Mouse (Mus musculus) T-helper 1 cell (primary cell): Measurements from ENCODE around the gene Tmc7.

Experiments used
- in situ Hi-C: fragments of 300-600 bp; cut with MboI, MseI; formaldehyde crosslinking; loops from one replicate; pipeline ENCODE4 v1.15.1; 2025; ENCODE audit warnings: high pct_unique_total_duplicates

The Tmc7 gene

DNA sequence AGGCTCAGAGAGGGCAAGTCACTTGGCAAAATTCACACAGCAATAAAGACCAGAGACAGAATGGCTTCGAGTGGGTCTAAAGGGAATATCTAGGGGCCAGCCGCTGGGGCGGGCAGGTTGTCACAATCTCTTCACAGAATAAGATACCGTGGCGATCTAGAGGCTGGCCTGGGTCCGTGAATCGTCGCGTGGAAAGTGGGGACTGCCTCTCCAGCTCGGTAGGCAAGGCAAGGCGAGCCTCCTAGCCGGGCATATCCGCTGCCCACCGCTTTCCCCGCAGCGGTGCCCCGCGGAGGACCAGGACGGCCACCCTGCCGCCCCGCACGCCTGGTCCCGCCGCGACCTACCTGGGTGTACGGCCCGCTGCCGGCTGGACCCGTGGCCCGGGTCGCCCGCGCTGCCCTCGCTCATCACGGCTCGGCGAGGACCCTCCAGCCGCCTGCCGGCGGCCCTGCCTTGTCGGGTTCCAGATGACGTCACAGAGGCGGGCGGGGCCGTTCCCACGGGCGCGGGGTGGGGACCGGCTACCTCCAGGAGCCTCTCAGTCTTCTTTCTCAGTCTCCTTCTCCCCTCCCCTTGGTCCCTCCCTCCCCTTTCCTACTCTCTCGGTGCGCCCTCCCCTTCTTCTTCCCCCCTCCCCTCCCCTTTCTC is at the start of gene Tmc7:
TSS of gene Tmc7 (minus strand) at position 480 of the 651 bp plus-strand sequence.
- in situ Hi-C loops, result no loop called here

DNA sequence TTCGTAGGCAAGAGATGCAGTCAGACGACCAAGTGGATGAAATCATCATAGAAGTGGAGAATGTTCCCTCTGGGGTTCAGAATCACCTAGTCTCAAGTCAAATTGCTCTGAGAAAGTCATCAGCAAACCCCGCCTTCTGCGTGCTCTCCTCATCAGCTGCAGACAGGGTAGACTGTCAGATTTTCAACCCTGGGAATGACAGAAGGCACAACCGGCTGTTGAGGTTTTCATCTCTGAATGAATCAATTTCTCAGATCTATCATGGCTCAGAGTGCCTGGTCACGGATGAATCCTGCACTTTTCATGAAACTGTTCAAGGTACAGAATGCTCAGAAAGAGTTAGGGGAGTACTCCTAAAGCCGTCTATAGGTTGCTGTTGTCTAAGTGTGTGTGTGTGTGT is 49.4 kb upstream of the Tmc7 start:
- in situ Hi-C loops, result no loop called here

- in situ Hi-C loops, result no loop called here
These were observed 48.6 kb upstream of the Tmc7 start for GRCm38 (mm10) chr7:118633094-118633493.

DNA sequence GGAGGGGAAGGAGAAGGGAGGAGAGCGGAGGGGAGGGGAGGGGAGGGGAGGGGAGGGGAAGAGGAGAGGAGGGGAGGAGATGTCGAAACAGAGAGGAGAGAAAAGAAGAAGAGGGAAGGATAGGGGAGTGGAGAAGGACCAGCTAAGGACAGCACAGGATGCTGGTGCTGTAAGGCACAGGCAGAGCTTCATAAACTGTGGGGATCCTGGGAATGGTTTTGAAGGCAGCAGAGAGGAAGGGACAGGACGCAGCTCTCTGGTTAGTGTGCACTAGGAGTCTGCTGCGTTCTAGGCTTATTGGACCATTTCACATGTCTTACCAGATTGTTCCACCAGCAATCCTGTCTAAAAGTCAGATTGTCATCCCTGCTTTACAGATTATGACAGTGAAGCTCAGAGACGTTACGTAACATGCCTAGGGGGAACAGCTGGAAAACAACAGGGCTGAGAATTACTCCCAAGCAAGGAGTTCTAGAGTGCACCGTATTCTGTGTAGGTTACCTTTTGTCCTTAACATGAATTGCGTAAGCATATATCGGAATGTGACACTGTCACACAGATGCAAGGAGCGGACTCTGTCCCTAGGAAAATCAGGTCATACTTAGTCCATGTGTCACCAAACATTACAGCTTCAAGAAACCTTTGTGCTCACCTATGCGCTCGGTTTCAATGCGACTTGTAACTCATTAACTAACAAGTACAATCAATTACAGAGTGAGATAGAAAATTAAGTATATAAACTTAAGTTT is 43.2 kb upstream of the Tmc7 start:
- in situ Hi-C loops, result no loop called here

DNA sequence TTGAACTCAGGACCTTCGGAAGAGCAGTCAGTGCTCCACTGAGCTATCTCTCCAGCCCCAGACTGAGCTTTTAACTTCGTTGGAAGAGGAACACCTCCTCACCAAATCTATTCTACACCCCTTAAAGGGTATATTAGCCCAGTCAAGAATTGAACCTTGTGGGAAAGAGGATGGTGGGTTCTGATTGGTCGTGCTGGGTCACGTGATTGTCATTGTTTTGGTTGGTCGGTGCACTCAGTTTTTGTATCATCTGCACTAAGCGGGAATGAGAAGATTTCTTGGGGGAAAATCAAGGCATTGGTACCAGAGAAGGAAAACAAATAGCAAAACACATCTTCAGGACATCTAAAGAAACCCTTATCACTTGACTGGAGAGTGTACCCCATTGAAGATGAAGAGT is 36.6 kb upstream of the Tmc7 start:
- in situ Hi-C loops, result no loop called here

- in situ Hi-C loops, result no loop called here
These were observed 35.8 kb upstream of the Tmc7 start for GRCm38 (mm10) chr7:118620243-118620906.

DNA sequence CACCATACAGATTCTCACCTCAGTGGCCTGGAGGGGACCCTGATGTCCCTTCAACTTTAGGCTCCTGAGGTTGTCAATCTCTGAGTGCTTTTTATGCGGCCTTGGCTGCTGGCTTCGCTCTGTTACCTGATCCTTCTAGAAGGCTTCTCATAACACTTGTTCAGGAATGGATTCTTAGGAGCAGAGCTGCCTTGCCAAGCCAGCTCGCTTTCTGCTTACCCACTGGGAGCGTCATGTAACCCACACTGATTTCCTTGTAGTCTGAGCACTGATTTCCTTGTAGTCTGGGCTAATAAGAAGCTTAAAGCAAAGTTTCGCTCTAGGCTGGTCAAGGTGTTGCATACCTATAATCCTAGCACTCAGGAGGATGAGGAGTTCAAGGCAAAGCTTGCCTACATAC is 33.6 kb upstream of the Tmc7 start:
- in situ Hi-C loops, result no loop called here

DNA sequence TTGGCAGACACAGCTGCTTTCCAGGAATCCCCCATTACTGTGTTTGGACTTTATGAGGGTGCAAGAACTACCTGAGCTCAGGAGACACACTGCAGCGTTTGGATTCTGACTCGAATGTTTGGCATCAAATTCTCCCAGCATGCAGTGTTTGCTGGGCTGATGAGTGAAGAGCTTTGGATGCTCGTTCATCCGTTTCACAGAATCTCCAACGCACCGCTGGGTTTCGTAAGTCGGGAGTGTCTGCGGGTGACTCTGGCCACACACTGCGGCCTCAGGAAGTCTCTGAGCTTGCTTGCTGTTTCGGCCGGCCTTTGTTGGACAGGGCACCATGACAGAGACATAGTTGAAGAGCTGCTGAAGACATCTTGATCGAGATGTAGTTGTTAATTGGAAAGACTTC is 29.5 kb upstream of the Tmc7 start:
- in situ Hi-C loops, result no loop called here

DNA sequence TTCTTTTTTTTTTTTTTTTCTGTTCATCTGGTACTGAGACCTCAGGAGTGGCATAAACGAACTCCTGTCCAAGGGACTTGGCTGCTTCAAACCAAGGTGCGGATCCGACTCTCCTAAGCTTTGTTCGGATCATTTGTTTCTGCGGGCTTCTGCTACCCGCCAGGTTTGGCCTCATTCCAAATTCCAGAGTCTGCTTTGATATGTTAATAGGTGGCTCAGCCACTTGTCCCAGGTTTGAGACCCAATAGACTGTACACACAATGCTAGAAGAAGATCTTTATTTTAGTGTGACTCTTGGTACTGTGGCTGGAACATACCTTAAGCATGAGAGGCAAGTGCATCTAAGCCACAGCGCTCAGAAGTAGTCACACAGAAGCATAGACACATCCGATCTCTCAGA is 27.4 kb upstream of the Tmc7 start:
- in situ Hi-C loops, result no loop called here

DNA sequence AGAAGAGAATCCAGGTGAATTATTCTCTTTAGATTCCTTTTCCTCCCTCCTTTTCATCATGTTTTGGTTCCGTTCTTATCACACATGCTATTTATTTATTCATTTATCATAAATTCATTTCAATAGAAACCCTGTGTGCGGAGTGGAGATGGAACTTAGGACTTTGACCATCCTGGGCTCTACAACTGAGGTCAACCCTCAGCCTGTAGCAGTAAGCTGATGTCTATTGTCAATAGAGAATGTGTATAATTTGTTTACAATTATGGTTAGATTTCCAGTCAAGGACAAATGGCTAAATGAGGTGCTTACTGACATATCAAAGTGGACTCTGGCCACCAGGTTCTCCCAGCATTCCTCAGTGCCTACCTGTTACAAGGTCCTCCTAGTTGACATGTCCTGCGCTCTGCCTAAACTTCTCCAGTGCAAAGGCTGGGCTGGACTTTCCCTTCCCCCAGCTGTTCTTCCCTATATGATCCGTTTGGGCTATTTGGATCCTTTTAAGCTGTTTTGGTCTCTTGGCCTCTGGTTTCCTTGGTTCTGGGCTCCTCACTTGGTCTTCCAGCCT is 26.7 kb upstream of the Tmc7 start:
- in situ Hi-C loops, result no loop called here

DNA sequence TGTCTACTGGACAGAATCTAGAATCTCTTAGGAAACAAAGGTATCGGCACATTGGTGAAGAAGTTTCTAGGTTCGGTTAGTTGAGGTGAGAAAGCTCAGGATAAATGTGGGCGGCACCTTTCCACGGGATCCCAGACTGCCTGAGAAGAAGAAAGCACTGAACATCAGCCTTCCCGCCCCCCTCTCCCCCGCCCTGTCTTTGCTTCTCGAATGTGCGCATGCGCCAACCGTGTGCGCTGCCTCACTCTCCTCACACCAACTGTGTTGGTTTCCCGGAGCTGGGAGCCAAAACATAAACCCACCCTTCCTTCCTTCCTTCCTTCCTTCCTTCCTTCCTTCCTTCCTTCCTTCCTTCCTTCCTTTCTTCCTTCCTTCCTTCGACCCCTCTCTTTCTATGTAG is 26.2 kb upstream of the Tmc7 start:
- in situ Hi-C loops, result no loop called here

GRCm38 (mm10) chr7:118609815-118610214 is 25.3 kb upstream of the Tmc7 start:
- in situ Hi-C loops, result loop anchor here (10.0 kb wide), 1 partner anchor 1045 kb away; no protein-coding TSS in a partner anchor

GRCm38 (mm10) chr7:118604842-118605241 is 20.3 kb upstream of the Tmc7 start:
- in situ Hi-C loops, result loop anchor here (10.0 kb wide), 1 partner anchor 1050 kb away; no protein-coding TSS in a partner anchor

- in situ Hi-C loops, result loop anchor here (10.0 kb wide), 1 partner anchor 1055 kb away; no protein-coding TSS in a partner anchor
These were observed 15.6 kb upstream of the Tmc7 start for GRCm38 (mm10) chr7:118599954-118600631.

DNA sequence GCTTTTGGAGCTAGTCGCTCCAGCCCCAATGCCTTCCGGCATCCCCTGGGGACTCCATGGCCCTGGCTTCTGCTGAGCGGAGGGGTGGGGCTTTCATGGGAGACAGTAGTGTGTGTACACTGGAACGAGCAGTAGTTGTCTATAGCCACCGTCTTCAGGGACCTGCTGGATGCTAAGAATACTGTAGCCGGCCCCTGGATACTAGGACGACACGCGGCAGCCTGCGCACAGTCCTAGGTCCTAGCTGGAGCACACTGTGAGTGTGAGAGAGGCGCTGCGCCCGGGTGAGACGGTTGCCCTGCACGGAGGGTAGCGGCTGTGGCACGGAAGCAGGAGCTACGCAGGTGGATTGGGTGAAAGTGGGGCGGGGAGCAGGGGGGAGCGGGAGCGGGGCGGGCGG is 12.7 kb upstream of the Tmc7 start, which contains the start of gene Tmc5:
TSS of gene Tmc5 (plus strand) at position 97 of the 400 bp plus-strand sequence.
- in situ Hi-C loops, result no loop called here

DNA sequence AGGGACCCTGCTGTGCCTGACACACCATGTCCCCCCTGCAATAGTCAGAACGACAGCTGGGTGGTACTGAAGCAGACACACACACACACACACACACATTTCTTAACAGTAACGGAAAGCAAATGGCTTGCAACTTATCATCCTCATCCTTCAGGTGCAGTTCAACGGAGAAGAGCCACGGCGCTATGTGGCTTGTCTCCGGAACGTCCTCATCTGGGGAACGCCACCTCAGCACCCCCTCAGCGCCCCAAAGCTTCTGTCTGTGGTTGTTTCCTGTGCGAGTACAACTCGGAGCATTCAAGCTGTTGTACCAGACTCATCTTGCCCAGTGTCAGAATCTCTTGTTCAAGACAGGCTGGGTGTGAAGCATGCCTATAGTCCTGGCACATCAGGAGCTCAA is 11.7 kb upstream of the Tmc7 start:
- in situ Hi-C loops, result no loop called here

DNA sequence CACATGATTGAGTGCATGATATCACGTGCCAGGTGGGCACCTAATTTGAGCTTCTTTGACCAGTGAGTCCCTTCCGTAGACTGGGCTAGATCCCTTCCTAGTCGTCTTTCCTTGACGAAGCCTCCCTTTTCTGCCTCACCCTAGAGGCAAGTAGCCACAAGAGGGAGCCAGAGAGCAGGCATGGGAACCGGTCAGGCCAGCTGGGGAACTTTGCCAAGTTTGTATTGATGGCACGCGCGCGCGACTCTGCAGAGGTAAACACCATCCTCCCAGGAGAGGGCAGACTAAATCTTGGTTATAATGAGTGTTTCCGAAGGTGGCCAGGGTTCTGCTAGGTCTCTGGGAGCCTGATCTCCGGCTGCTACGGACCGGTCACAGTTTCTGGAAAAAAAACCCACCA is 10.7 kb upstream of the Tmc7 start:
- in situ Hi-C loops, result no loop called here

- in situ Hi-C loops, result no loop called here
These were observed 10.1 kb upstream of the Tmc7 start for GRCm38 (mm10) chr7:118594611-118595010.

DNA sequence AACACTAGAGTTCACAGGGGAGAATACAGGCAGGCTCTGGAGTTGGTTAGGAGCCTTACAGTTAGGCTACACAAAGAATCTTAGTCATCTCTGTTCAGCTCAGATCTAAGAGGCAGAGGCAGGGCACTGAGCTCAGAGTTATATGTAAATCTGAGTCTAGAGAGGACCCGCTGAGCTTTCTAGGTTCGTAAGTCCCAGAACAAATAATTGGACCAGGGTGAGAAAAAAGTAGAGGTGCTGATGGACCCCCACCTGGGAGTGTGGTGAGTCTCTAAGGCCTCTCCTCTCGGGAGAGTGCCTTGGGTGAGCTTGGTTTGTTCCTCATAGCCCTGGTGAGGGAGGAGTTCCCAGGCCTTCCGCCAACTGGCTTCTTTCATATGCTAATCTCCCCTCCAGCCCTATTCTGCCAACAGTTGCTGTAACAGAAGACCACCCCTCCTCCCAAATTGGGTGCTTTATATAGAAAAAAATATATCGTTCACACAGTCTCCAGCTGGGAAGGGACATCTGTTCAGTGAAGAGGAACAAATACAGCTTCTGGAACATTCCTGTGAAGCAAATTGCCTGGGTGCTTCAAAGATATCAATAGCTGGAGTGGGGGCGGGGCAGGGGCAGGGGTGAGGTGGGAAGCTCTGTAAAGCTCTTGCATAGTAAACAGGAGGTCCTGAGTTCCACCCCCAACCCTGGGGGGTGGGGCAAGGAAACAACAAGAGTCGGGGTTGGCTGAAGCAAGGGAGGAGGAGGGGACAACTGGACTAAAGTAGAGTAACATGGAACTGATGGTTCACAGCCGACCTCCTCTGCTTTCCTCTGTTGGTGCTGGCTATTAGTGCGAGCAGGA is 9.3 kb upstream of the Tmc7 start:
- in situ Hi-C loops, result no loop called here

DNA sequence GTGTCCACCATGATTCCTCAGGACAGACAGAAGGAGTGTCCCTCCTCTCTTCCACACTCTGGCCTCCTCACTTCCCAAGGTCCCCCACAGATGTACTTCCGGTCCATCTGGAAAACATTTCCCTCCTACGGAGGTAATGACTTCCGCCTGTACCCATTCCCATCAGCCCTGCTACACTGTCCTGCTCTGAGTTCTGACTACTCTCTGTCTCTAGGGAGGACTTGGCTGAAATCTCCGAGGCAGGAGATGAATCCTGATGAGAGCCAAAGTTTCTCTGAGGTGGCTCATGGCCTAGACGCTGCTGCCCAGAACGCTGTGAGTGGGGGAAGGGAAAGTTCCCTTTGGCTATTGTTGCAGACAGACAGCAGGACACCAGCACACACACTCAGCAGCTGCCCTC is 7.6 kb upstream of the Tmc7 start:
- in situ Hi-C loops, result no loop called here
